Mouse (Mus musculus) heart, embryonic 16.5 days (tissue): ENCODE data around the gene Ap3m1. TPM values are rescaled to one million over a fixed set of nuclear protein-coding genes. Genes with fewer than 3 reads are reported as not detected.
"Not testable (repeated sequence)": the region's sequence is repeated elsewhere in the genome, so short reads cannot be mapped to it uniquely, and the experiment has no call there.

Experiments
- ATAC-seq: fragments of 200-750 bp; cut with Nextera tagmentation; replicated peaks from 2 replicates; pipeline ENCODE4 v1.8.0; 2017; ENCODE audit warnings: moderate number of reproducible peaks; ENCODE audit not compliant: insufficient read depth, low FRiP score; ENCODE audit errors: extremely low read depth
- H3K27ac ChIP-seq: fragments of 300-500 bp; sonication (generic); 2 replicates; pipeline ENCODE4 v1.5.1; 2014; ENCODE audit warnings: mild to moderate bottlenecking, low read length, control low read depth, moderate library complexity
- H3K27me3 ChIP-seq: fragments of 300-500 bp; sonication (generic); 2 replicates; pipeline ENCODE4 v1.6.1; 2014; ENCODE audit warnings: low read length, mixed read lengths; ENCODE audit not compliant: control insufficient read depth, insufficient read depth
- H3K36me3 ChIP-seq: fragments of 300-500 bp; sonication (generic); 2 replicates; pipeline ENCODE4 v1.6.1; 2014; ENCODE audit not compliant: control insufficient read depth, insufficient read depth
- H3K4me1 ChIP-seq: fragments of 300-500 bp; sonication (generic); 2 replicates; pipeline ENCODE4 v1.6.1; 2014; ENCODE audit warnings: low read length, mixed read lengths; ENCODE audit not compliant: control insufficient read depth, insufficient read depth
- H3K4me2 ChIP-seq: fragments of 300-500 bp; sonication (generic); 2 replicates; pipeline ENCODE4 v1.6.1; 2014; ENCODE audit warnings: low read depth, mild to moderate bottlenecking, control low read depth, low read length
- H3K4me3 ChIP-seq: fragments of 300-500 bp; sonication (generic); 2 replicates; pipeline ENCODE4 v1.5.1; 2014; ENCODE audit warnings: mild to moderate bottlenecking, control low read depth, low read length
- H3K9ac ChIP-seq: fragments of 300-500 bp; sonication (generic); 2 replicates; pipeline ENCODE4 v1.6.1; 2014; ENCODE audit warnings: low read length, control low read depth
- H3K9me3 ChIP-seq: fragments of 300-500 bp; sonication (generic); replicated peaks from 2 replicates; pipeline ENCODE4 v1.6.1; 2016; ENCODE audit warnings: low read length; ENCODE audit not compliant: control insufficient read depth
- WGBS: fragments of 180-500 bp; shearing (Covaris S2); extraction: QIAGEN DNeasy Blood & Tissue Kit; methylation state at CpG from one replicate; pipeline ENCODE4 v1.1.7; 2014; 5-methylcytosine and 5-hydroxymethylcytosine counted together
- polyA plus RNA-seq: library from polyadenylated mRNA; unstranded; fragments of >200 nt; fragmentation: Nextera tagmentation; extraction: Ambion mirVana; gene quantifications from 2 replicates; pipeline ENCODE4 v1.2.1, GENCODE M21; 2015

The Ap3m1 gene
- 54.4 and 60.7 TPM in 2 replicates for polyA plus RNA-seq

- Histone ChIP-seq H3K4me1 (peaks cover 19% of the 10 kb centered on the region), H3K36me3 (no peaks in the 10 kb centered on the region), H3K27ac (peak within 1 kb of the TSS; percentile 95), H3K4me3 (peak within 1 kb of the TSS; percentile 77), H3K27me3 (no peaks in the 10 kb centered on the region), H3K9ac (peak within 1 kb of the TSS; percentile 90), H3K4me2 (peak within 1 kb of the TSS; percentile 97), H3K9me3 (no peaks in the 10 kb centered on the region)
- WGBS, result under 1% methylated on average over 48 of the region's 48 CpGs
- peak; percentile 97 for ATAC-seq
Observed at GRCm38 (mm10) chr14:21052112-21052780, at the start of gene Ap3m1, which contains the start of gene Adk. Ap3m1 (minus strand) TSS chr14:21052508. Adk (plus strand) TSS chr14:21052574.

- H3K4me2 ChIP-seq, result no peak overlapping the region
Observed at GRCm38 (mm10) chr14:21101562-21101961, 49.3 kb upstream of the Ap3m1 start.

GRCm38 (mm10) chr14:21100876-21101275 is 48.6 kb upstream of the Ap3m1 start:
- ATAC-seq, result no peak
- Histone ChIP-seq H3K4me2 (no peak overlapping the region), H3K27me3 (no peaks in the 10 kb centered on the region), H3K27ac (no peak overlapping the region), H3K9me3 (no peaks in the 10 kb centered on the region), H3K36me3 (no peaks in the 10 kb centered on the region), H3K4me3 (no peak overlapping the region), H3K4me1 (peaks cover 10% of the 10 kb centered on the region), H3K9ac (no peak overlapping the region)
- 52% methylated on average over 2 of the region's 2 CpGs for WGBS

More at GRCm38 (mm10) chr14:21101562-21101961, 49.3 kb upstream of the Ap3m1 start:
- no peak overlapping the region for H3K4me3 ChIP-seq
- WGBS, result 34% methylated on average over 7 of the region's 7 CpGs
- no peak overlapping the region for H3K9ac ChIP-seq
- no peaks in the 10 kb centered on the region for H3K9me3 ChIP-seq
- H3K36me3 ChIP-seq, result peaks cover 1% of the 10 kb centered on the region; the same call in 1 of the 2 replicates
- H3K27ac ChIP-seq, result peak overlapping the region; percentile 68
- no peak for ATAC-seq
- peaks cover 10% of the 10 kb centered on the region for H3K4me1 ChIP-seq
- H3K27me3 ChIP-seq, result no peaks in the 10 kb centered on the region

GRCm38 (mm10) chr14:21099371-21099770 is 47.1 kb upstream of the Ap3m1 start:
- no peak overlapping the region for H3K9ac ChIP-seq
- no peaks in the 10 kb centered on the region for H3K9me3 ChIP-seq
- 63% methylated on average over 7 of the region's 7 CpGs for WGBS
- H3K4me3 ChIP-seq, result no peak overlapping the region
- no peaks in the 10 kb centered on the region for H3K36me3 ChIP-seq
- 0 out of 2 replicates have a peak overlapping the region, but pooled peaks have one; percentile 27 for H3K27ac ChIP-seq
- no peaks in the 10 kb centered on the region for H3K27me3 ChIP-seq
- no peak overlapping the region for H3K4me2 ChIP-seq
- ATAC-seq, result no peak
- H3K4me1 ChIP-seq, result peaks cover 13% of the 10 kb centered on the region

DNA sequence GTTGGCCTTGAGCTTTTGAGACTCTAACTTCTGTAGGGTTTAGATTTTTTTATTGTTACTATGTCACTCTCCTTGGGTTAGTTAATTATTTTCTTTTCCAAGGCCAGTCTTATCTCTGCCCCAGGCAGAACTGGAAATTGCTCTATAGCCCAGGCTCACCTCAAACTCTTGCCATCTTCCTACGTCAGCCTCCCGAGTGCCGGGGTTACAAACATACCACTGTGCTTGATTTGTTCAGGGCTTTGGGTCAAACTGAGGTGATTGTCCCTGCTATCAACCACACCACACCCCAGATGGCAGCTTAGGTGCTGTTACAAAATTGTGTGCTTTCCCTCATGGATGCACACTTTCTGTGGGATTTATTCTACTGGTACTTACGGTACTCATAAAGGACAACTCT is 44.4 kb upstream of the Ap3m1 start:
- no peak overlapping the region for H3K27ac ChIP-seq
- H3K4me1 ChIP-seq, result peaks cover 13% of the 10 kb centered on the region
- H3K4me3 ChIP-seq, result no peak overlapping the region
- 68% methylated on average over 4 of the region's 4 CpGs for WGBS
- no peak overlapping the region for H3K4me2 ChIP-seq
- no peak overlapping the region for H3K9ac ChIP-seq
- no peaks in the 10 kb centered on the region for H3K27me3 ChIP-seq
- H3K9me3 ChIP-seq, result no peaks in the 10 kb centered on the region
- peaks cover 6% of the 10 kb centered on the region; the same call in 1 of the 2 replicates for H3K36me3 ChIP-seq
- ATAC-seq, result no peak

DNA sequence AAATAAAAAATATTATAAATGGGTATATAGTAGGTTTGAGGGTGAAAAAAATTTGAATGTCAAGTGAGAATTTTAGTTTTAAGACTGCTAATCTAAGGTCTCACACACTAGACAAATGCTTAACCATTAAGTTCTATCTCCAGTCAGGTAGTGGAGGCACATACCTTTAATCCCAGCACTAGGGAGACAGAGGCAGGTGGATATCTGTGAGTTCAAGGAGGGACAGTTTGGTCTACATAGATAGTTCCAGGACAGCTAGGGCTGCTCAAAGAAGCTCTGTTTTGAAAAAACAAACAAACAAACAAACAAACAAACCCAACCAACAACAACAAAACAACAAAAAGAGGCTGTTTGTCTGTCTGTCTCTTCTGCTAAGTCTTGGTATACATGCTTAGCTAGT is 44.0 kb upstream of the Ap3m1 start:
- Histone ChIP-seq H3K4me2 (no peak overlapping the region), H3K4me1 (peaks cover 11% of the 10 kb centered on the region), H3K36me3 (peaks cover 6% of the 10 kb centered on the region; the same call in 1 of the 2 replicates), H3K27ac (no peak overlapping the region), H3K9ac (no peak overlapping the region), H3K27me3 (no peaks in the 10 kb centered on the region), H3K9me3 (no peaks in the 10 kb centered on the region), H3K4me3 (no peak overlapping the region)
- ATAC-seq, result no peak

DNA sequence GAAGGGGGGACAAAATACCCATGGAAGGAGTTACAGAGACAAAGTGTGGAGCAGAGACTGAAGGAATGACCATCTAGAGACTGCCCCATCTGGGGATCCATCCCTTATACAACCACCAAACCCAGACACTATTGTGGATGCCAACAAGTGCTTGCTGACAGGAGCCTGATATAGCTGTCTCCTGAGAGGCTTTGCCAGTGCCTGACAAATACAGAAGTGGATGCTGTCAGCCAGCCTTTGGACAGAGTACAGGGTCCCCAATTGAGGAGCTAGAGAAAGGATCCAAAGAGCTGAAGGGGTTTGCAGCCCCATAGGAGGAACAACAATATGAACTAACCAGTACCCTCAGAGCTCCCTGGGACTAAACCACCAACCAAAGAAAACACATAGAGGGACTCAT is 41.9 kb upstream of the Ap3m1 start:
- H3K27ac ChIP-seq, H3K9me3 ChIP-seq, H3K4me3 ChIP-seq, ATAC-seq, H3K4me1 ChIP-seq, H3K9ac ChIP-seq, H3K36me3 ChIP-seq, H3K4me2 ChIP-seq, H3K27me3 ChIP-seq: not testable (repeated sequence)

GRCm38 (mm10) chr14:21090930-21091486 is 38.7 kb upstream of the Ap3m1 start:
- WGBS, result 92% methylated on average over 3 of the region's 3 CpGs
- Histone ChIP-seq H3K4me2 (no peak overlapping the region), H3K9ac (no peak overlapping the region), H3K4me3 (no peak overlapping the region), H3K4me1 (peaks cover 34% of the 10 kb centered on the region), H3K36me3 (peaks cover 6% of the 10 kb centered on the region; the same call in 1 of the 2 replicates), H3K27me3 (no peaks in the 10 kb centered on the region), H3K9me3 (no peaks in the 10 kb centered on the region), H3K27ac (no peak overlapping the region)
- ATAC-seq, result no peak

GRCm38 (mm10) chr14:21090400-21090799 is 38.1 kb upstream of the Ap3m1 start:
- 74% methylated on average over 3 of the region's 3 CpGs for WGBS
- Histone ChIP-seq H3K4me1 (peaks cover 37% of the 10 kb centered on the region), H3K4me2 (no peak overlapping the region), H3K9me3 (no peaks in the 10 kb centered on the region), H3K9ac (no peak overlapping the region), H3K4me3 (no peak overlapping the region), H3K36me3 (peaks cover 6% of the 10 kb centered on the region; the same call in 1 of the 2 replicates), H3K27ac (no peak overlapping the region), H3K27me3 (no peaks in the 10 kb centered on the region)
- no peak for ATAC-seq
